Mouse (Mus musculus) c-Kit-positive CD71-positive TER-119-positive erythroid progenitor cells, embryonic 14.5 days (primary cell): ENCODE results near the gene Adam34.
"Not testable (repeated sequence)": the region's sequence is repeated elsewhere in the genome, so short reads cannot be mapped to it uniquely, and the experiment has no call there.

Experiments used
- DNase-seq: peaks from one replicate; pipeline ENCODE4 v3.0.0-alpha.2; 2013; ENCODE audit warnings: low spot score

Gene Adam34

GRCm38 (mm10) chr8:43709949-43710348 is at the start of gene Adam34:
TSS of gene Adam34 (minus strand) at chr8:43710049.
- no peak for DNase-seq

- DNase-seq = no peak
Measured at GRCm38 (mm10) chr8:43627176-43627575, 82.7 kb downstream of the Adam34 start, which contains the start of gene Gm5346. TSS of gene Gm5346 (minus strand) at chr8:43627276.

- DNase-seq = no peak
Measured at GRCm38 (mm10) chr8:43616046-43616445, 93.8 kb downstream of the Adam34 start.

- DNase-seq = not testable (repeated sequence)
Measured at GRCm38 (mm10) chr8:43603657-43604056, 106.2 kb downstream of the Adam34 start.

- not testable (repeated sequence) for DNase-seq
Measured at GRCm38 (mm10) chr8:43603166-43603565, 106.7 kb downstream of the Adam34 start.
